Mouse (Mus musculus) forebrain, embryonic 16.5 days (tissue): Measurements from ENCODE around the gene Prr7. TPM values are rescaled to one million over a fixed set of nuclear protein-coding genes. Genes with fewer than 3 reads are reported as not detected.

Experiments
- ATAC-seq: fragments of 200-750 bp; cut with Nextera tagmentation; 2 replicates; pipeline ENCODE4 v1.8.0; 2017; ENCODE audit warnings: mild to moderate bottlenecking, moderate library complexity
- H3K27ac ChIP-seq: fragments of 300-500 bp; sonication (generic); 2 replicates; pipeline ENCODE4 v1.5.1; 2014; ENCODE audit warnings: low read length, control low read depth
- H3K27me3 ChIP-seq: fragments of 300-500 bp; sonication (generic); replicated peaks from 2 replicates; pipeline ENCODE4 v1.6.1; 2014; ENCODE audit warnings: low read length; ENCODE audit not compliant: control insufficient read depth, insufficient read depth
- H3K36me3 ChIP-seq: fragments of 300-500 bp; sonication (generic); 2 replicates; pipeline ENCODE4 v1.6.1; 2014; ENCODE audit not compliant: control insufficient read depth, insufficient read depth
- H3K4me1 ChIP-seq: fragments of 300-500 bp; sonication (generic); replicated peaks from 2 replicates; pipeline ENCODE4 v1.6.1; 2014; ENCODE audit warnings: low read length; ENCODE audit not compliant: control insufficient read depth, insufficient read depth
- H3K4me2 ChIP-seq: fragments of 300-500 bp; sonication (generic); 2 replicates; pipeline ENCODE4 v1.6.1; 2014; ENCODE audit warnings: mild to moderate bottlenecking, low read length, control low read depth
- H3K4me3 ChIP-seq: fragments of 300-500 bp; sonication (generic); replicated peaks from 2 replicates; pipeline ENCODE4 v1.5.1; 2014; ENCODE audit warnings: mild to moderate bottlenecking, low read length, control low read depth
- H3K9ac ChIP-seq: fragments of 300-500 bp; sonication (generic); replicated peaks from 2 replicates; pipeline ENCODE4 v1.6.1; 2014; ENCODE audit warnings: low read depth, low read length, control low read depth
- H3K9me3 ChIP-seq: fragments of 300-500 bp; sonication (generic); 2 replicates; pipeline ENCODE4 v1.6.1; 2016; ENCODE audit warnings: low read length; ENCODE audit not compliant: control insufficient read depth
- WGBS: fragments of 180-500 bp; shearing (Covaris S2); extraction: QIAGEN DNeasy Blood & Tissue Kit; methylation state at CpG from one replicate; pipeline ENCODE4 v1.1.7; 2014; 5-methylcytosine and 5-hydroxymethylcytosine counted together
- polyA plus RNA-seq: library from polyadenylated mRNA; unstranded; fragments of >200 nt; fragmentation: Nextera tagmentation; extraction: Ambion mirVana; gene quantifications from 2 replicates; pipeline ENCODE4 v1.2.1, GENCODE M21; 2015

Prr7 gene
- polyA plus RNA-seq, 1 experiment from 2014 or later, result 4.1 TPM

- no peaks in the 10 kb centered on the region for H3K9me3 ChIP-seq
- 76% methylated on average over 3 of the region's 3 CpGs for WGBS
- H3K36me3 ChIP-seq, result peaks cover 9% of the 10 kb centered on the region
- no peak overlapping the region for H3K4me3 ChIP-seq
- no peak for ATAC-seq
- no peak overlapping the region for H3K27ac ChIP-seq
- no peak overlapping the region for H3K9ac ChIP-seq
- H3K4me2 ChIP-seq, result no peak overlapping the region
- H3K4me1 ChIP-seq, result peaks cover 29% of the 10 kb centered on the region
- no peaks in the 10 kb centered on the region for H3K27me3 ChIP-seq
These were observed 16.5 kb upstream of the Prr7 start for GRCm38 (mm10) chr13:55447543-55447943.

- Histone ChIP-seq H3K36me3 (peaks cover 14% of the 10 kb centered on the region), H3K4me1 (peaks cover 29% of the 10 kb centered on the region), H3K4me3 (no peak overlapping the region), H3K4me2 (no peak overlapping the region), H3K9me3 (no peaks in the 10 kb centered on the region), H3K27ac (no peak overlapping the region), H3K9ac (no peak overlapping the region), H3K27me3 (no peaks in the 10 kb centered on the region)
- WGBS, result 92% methylated on average over 5 of the region's 5 CpGs
- no peak for ATAC-seq
These were observed 15.9 kb upstream of the Prr7 start for GRCm38 (mm10) chr13:55448131-55448530.

- Histone ChIP-seq H3K27ac (no peak overlapping the region), H3K36me3 (peaks cover 14% of the 10 kb centered on the region), H3K27me3 (no peaks in the 10 kb centered on the region), H3K4me1 (peaks cover 23% of the 10 kb centered on the region), H3K4me2 (no peak overlapping the region), H3K9ac (no peak overlapping the region), H3K9me3 (no peaks in the 10 kb centered on the region), H3K4me3 (no peak overlapping the region)
- 92% methylated on average over 9 of the region's 9 CpGs for WGBS
- ATAC-seq, result no peak
These were observed 14.9 kb upstream of the Prr7 start for GRCm38 (mm10) chr13:55449205-55449604.

DNA sequence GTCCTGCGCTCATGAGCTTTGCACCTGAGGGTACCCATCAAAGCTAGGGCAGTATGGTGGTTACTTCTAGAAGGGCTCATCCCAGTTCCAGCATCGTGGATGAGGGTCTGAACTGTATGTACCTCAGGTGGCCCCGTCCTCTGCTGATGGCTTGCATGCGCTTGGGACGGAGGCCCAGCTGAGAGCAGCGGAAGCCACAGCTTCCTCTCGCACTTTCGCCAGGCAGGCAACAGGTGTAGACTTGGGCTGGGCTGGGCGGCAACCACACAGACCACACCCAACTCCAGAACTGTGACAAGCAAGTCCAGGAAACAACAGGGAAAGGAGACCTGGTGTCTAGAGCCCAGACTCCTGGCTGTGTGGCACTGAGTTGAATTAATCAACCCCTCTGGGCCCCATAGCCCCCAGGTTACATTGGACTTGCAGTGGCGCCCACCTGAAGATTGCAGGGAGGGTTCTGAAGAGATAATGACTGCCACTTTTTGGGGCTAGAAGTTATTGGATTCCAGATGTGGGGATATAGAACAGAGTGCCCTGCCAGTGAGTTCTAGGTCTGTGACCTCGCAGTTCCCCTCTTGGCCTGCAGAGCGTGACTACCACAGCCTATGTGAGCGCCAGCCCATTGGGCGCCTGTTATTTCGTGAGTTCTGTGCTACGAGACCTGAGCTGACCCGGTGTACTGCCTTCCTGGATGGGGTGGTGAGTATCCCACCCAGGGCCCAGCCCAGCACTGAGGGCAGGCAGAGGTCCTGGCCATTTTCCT lies 14.2 kb upstream of the Prr7 start:
- no peak overlapping the region for H3K27ac ChIP-seq
- no peaks in the 10 kb centered on the region for H3K27me3 ChIP-seq
- H3K9ac ChIP-seq, result no peak overlapping the region
- no peak overlapping the region for H3K4me3 ChIP-seq
- WGBS, result 89% methylated on average over 17 of the region's 17 CpGs
- H3K4me1 ChIP-seq, result peaks cover 23% of the 10 kb centered on the region
- no peak overlapping the region for H3K4me2 ChIP-seq
- peaks cover 15% of the 10 kb centered on the region for H3K36me3 ChIP-seq
- no peaks in the 10 kb centered on the region for H3K9me3 ChIP-seq
- ATAC-seq, result no peak

- H3K4me3 ChIP-seq, result no peak overlapping the region
- no peak for ATAC-seq
- H3K9ac ChIP-seq, result no peak overlapping the region
- WGBS, result 86% methylated on average over 11 of the region's 11 CpGs
- peaks cover 18% of the 10 kb centered on the region for H3K36me3 ChIP-seq
- H3K4me1 ChIP-seq, result peaks cover 23% of the 10 kb centered on the region
- no peak overlapping the region for H3K27ac ChIP-seq
- no peak overlapping the region for H3K4me2 ChIP-seq
- no peaks in the 10 kb centered on the region for H3K9me3 ChIP-seq
- H3K27me3 ChIP-seq, result no peaks in the 10 kb centered on the region
These were observed 13.5 kb upstream of the Prr7 start for GRCm38 (mm10) chr13:55450511-55450980.

GRCm38 (mm10) chr13:55451296-55451695 lies 12.8 kb upstream of the Prr7 start:
- ATAC-seq, result no peak
- Histone ChIP-seq H3K36me3 (peaks cover 18% of the 10 kb centered on the region), H3K27me3 (no peaks in the 10 kb centered on the region), H3K4me3 (no peak overlapping the region), H3K4me2 (no peak overlapping the region), H3K9ac (no peak overlapping the region), H3K27ac (no peak overlapping the region), H3K9me3 (no peaks in the 10 kb centered on the region), H3K4me1 (peaks cover 17% of the 10 kb centered on the region)
- 92% methylated on average over 10 of the region's 10 CpGs for WGBS

- Histone ChIP-seq H3K4me2 (no peak overlapping the region), H3K27me3 (no peaks in the 10 kb centered on the region), H3K9me3 (no peaks in the 10 kb centered on the region), H3K4me1 (peaks cover 10% of the 10 kb centered on the region), H3K27ac (no peak overlapping the region), H3K4me3 (no peak overlapping the region), H3K9ac (no peak overlapping the region), H3K36me3 (peaks cover 18% of the 10 kb centered on the region)
- no peak for ATAC-seq
- 92% methylated on average over 16 of the region's 16 CpGs for WGBS
These were observed 12.1 kb upstream of the Prr7 start for GRCm38 (mm10) chr13:55451785-55452549.

GRCm38 (mm10) chr13:55462965-55463364 lies 1.1 kb upstream of the Prr7 start:
- no peak overlapping the region for H3K27ac ChIP-seq

DNA sequence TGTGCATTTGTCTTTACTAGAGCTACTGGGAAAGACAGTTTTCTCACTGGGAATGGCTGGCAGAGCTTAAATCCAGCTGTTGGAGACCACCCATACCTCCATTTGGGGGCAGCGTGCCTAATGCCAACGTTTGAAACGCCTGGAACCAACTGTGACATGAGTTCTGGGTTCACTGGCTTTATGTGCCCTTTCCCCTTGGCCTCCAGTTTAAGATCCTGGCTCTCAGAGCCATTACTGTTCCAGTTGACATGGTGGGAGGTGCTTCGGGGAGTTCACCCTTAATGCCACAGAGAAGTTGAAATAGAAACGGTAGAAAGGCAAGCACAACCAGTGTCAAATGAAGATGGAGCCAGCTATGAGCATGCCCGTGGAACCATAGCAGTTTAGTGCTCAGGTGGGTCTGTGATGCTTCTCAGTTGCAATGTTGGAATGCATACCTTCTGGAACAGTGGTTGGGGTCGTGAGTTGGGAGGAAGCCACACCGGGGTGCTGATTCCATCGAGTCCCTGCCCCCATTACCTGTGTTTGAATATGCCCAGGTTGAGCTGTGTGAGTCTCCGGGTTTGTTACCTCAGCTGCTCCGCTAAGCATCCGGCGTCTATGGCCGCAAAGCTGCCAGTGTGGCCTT lies 554 bp upstream of the Prr7 start:
- Histone ChIP-seq H3K4me1 (peaks cover 38% of the 10 kb centered on the region), H3K27me3 (no peaks in the 10 kb centered on the region), H3K4me3 (peak overlapping the region; percentile 85), H3K9ac (peak overlapping the region; percentile 90), H3K4me2 (peak overlapping the region; percentile 77), H3K36me3 (peaks cover 15% of the 10 kb centered on the region), H3K27ac (peak overlapping the region; percentile 96), H3K9me3 (no peaks in the 10 kb centered on the region)
- no peak; the same call in 1 of the 2 replicates for ATAC-seq
- 8% methylated on average over 14 of the region's 14 CpGs for WGBS

More at GRCm38 (mm10) chr13:55462965-55463364, 1.1 kb upstream of the Prr7 start:
- peaks cover 15% of the 10 kb centered on the region for H3K36me3 ChIP-seq
- H3K27me3 ChIP-seq, result no peaks in the 10 kb centered on the region
- ATAC-seq, result no peak
- WGBS, result 45% methylated on average over 2 of the region's 2 CpGs
- no peak overlapping the region for H3K4me3 ChIP-seq
- H3K9ac ChIP-seq, result no peak overlapping the region
- peaks cover 35% of the 10 kb centered on the region for H3K4me1 ChIP-seq
- H3K4me2 ChIP-seq, result no peak overlapping the region
- no peaks in the 10 kb centered on the region for H3K9me3 ChIP-seq
